Mouse (Mus musculus): Measurements from ENCODE around the gene Ceacam19. TPM values are rescaled to one million over a fixed set of nuclear protein-coding genes. Genes with fewer than 3 reads are reported as not detected.
A peak's percentile ranks its signal among the peaks of the same experiment; 100 is the strongest.

The Ceacam19 gene
- polyA plus RNA-seq, 1 experiment from 2014 or later: 0.04 TPM

GRCm38 (mm10) chr7:19844521-19845171 lies 43.1 kb downstream of the Ceacam19 start:
- H3K4me2 ChIP-seq (ENCODE audit: low read depth, low read length): no peak overlapping the region
- peaks cover 8% of the 10 kb centered on the region for H3K4me1 ChIP-seq (ENCODE audit: control insufficient read depth, insufficient read depth, low read length)
- H3K9ac ChIP-seq (ENCODE audit: low read length): no peak overlapping the region
- no peaks in the 10 kb centered on the region for H3K36me3 ChIP-seq (ENCODE audit: control insufficient read depth, insufficient read depth)
- no peak overlapping the region for H3K4me3 ChIP-seq (ENCODE audit: low read length)
- peaks cover 19% of the 10 kb centered on the region for H3K27me3 ChIP-seq (ENCODE audit: control insufficient read depth, insufficient read depth, low read length)
- 47% methylated on average over 15 of the region's 15 CpGs for WGBS
- H3K27ac ChIP-seq (ENCODE audit: low read length): peak overlapping the region; percentile 30; the same call in 1 of the 2 replicates
- peak; percentile 37 for ATAC-seq (replicated peaks; ENCODE audit: extremely low read depth, insufficient read depth, low FRiP score)
- no peaks in the 10 kb centered on the region for H3K9me3 ChIP-seq (replicated peaks; ENCODE audit: control insufficient read depth, low read length)

GRCm38 (mm10) chr7:19843561-19843960 lies 44.2 kb downstream of the Ceacam19 start:
- Histone ChIP-seq H3K4me2 (ENCODE audit: low read depth, low read length) (no peak overlapping the region; the same call in 1 of the 2 replicates), H3K27ac (ENCODE audit: low read length) (no peak overlapping the region), H3K27me3 (ENCODE audit: control insufficient read depth, insufficient read depth, low read length) (peaks cover 19% of the 10 kb centered on the region), H3K9me3 (replicated peaks; ENCODE audit: control insufficient read depth, low read length) (no peaks in the 10 kb centered on the region), H3K9ac (ENCODE audit: low read length) (no peak overlapping the region), H3K4me3 (ENCODE audit: low read length) (no peak overlapping the region), H3K36me3 (ENCODE audit: control insufficient read depth, insufficient read depth) (no peaks in the 10 kb centered on the region), H3K4me1 (ENCODE audit: control insufficient read depth, insufficient read depth, low read length) (peaks cover 8% of the 10 kb centered on the region)
- ATAC-seq (replicated peaks; ENCODE audit: extremely low read depth, insufficient read depth, low FRiP score): peak; percentile 69; the same call in 1 of the 2 replicates
- 5% methylated on average over 11 of the region's 11 CpGs for WGBS

DNA sequence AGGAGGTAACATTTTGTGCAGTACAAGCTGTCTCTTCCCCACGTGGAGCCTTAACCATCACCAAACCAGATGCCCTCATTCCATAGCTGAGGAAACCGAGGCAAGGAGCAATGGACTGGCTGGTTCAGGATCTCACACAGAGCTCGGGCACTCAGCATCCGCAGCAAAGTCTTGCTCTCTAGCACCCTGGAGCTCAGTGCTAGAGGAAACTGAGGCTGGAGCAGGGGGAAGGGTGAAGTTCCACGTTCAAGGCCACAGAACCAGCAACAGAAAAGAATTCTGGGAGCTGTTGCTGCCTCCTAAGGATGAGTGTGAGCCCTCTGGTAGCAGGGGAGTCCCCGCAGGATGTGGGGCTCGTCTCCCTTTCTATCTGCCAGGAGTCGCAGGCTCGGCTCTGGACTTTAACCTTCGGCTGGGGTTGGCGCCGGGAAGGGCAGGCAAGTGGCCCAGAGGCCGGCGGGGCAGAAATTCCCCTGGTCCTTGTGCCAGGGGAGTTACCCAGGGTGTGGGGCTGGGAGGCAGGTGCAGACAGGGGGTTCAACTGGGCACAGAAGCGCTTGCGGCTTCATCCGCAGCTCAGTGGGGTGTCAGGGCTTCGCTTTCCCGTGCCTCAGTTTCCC lies 44.8 kb downstream of the Ceacam19 start:
- no peak for ATAC-seq (replicated peaks; ENCODE audit: extremely low read depth, insufficient read depth, low FRiP score)

GRCm38 (mm10) chr7:19841686-19842413 lies 45.9 kb downstream of the Ceacam19 start:
- H3K27me3 ChIP-seq (ENCODE audit: control insufficient read depth, insufficient read depth, low read length): peaks cover 13% of the 10 kb centered on the region
- peak; percentile 29; the same call in 1 of the 2 replicates for ATAC-seq (replicated peaks; ENCODE audit: extremely low read depth, insufficient read depth, low FRiP score)
- H3K27ac ChIP-seq (ENCODE audit: low read length): no peak overlapping the region; the same call in 1 of the 2 replicates
- H3K9me3 ChIP-seq (replicated peaks; ENCODE audit: control insufficient read depth, low read length): no peaks in the 10 kb centered on the region
- no peak overlapping the region for H3K4me2 ChIP-seq (ENCODE audit: low read depth, low read length)
- H3K36me3 ChIP-seq (ENCODE audit: control insufficient read depth, insufficient read depth): no peaks in the 10 kb centered on the region
- no peaks in the 10 kb centered on the region for H3K4me1 ChIP-seq (ENCODE audit: control insufficient read depth, insufficient read depth, low read length)
- no peak overlapping the region for H3K9ac ChIP-seq (ENCODE audit: low read length)
- 76% methylated on average over 21 of the region's 21 CpGs for WGBS
- H3K4me3 ChIP-seq (ENCODE audit: low read length): no peak overlapping the region

More for the DNA sequence above, 44.8 kb downstream of the Ceacam19 start:
- no peak overlapping the region for H3K4me2 ChIP-seq (ENCODE audit: low read depth, low read length)
- H3K36me3 ChIP-seq (ENCODE audit: control insufficient read depth, insufficient read depth): no peaks in the 10 kb centered on the region
- peaks cover 19% of the 10 kb centered on the region for H3K27me3 ChIP-seq (ENCODE audit: control insufficient read depth, insufficient read depth, low read length)
- 24% methylated on average over 19 of the region's 19 CpGs for WGBS
- H3K9ac ChIP-seq (ENCODE audit: low read length): no peak overlapping the region
- H3K9me3 ChIP-seq (replicated peaks; ENCODE audit: control insufficient read depth, low read length): no peaks in the 10 kb centered on the region
- H3K4me1 ChIP-seq (ENCODE audit: control insufficient read depth, insufficient read depth, low read length): peaks cover 8% of the 10 kb centered on the region
- no peak overlapping the region for H3K27ac ChIP-seq (ENCODE audit: low read length)
- no peak overlapping the region for H3K4me3 ChIP-seq (ENCODE audit: low read length)

GRCm38 (mm10) chr7:19840936-19841335 lies 46.8 kb downstream of the Ceacam19 start:
- 73% methylated on average over 3 of the region's 3 CpGs for WGBS
- no peak for ATAC-seq (replicated peaks; ENCODE audit: extremely low read depth, insufficient read depth, low FRiP score)
- H3K4me1 ChIP-seq (ENCODE audit: control insufficient read depth, insufficient read depth, low read length): no peaks in the 10 kb centered on the region
- no peak overlapping the region for H3K9ac ChIP-seq (ENCODE audit: low read length)
- H3K36me3 ChIP-seq (ENCODE audit: control insufficient read depth, insufficient read depth): no peaks in the 10 kb centered on the region
- no peak overlapping the region for H3K4me3 ChIP-seq (ENCODE audit: low read length)
- H3K4me2 ChIP-seq (ENCODE audit: low read depth, low read length): no peak overlapping the region
- H3K27me3 ChIP-seq (ENCODE audit: control insufficient read depth, insufficient read depth, low read length): peaks cover 13% of the 10 kb centered on the region
- H3K9me3 ChIP-seq (replicated peaks; ENCODE audit: control insufficient read depth, low read length): no peaks in the 10 kb centered on the region
- no peak overlapping the region for H3K27ac ChIP-seq (ENCODE audit: low read length)

GRCm38 (mm10) chr7:19840371-19840770 lies 47.4 kb downstream of the Ceacam19 start:
- ATAC-seq (replicated peaks; ENCODE audit: extremely low read depth, insufficient read depth, low FRiP score): no peak
- no peaks in the 10 kb centered on the region for H3K4me1 ChIP-seq (ENCODE audit: control insufficient read depth, insufficient read depth, low read length)
- H3K9me3 ChIP-seq (replicated peaks; ENCODE audit: control insufficient read depth, low read length): no peaks in the 10 kb centered on the region
- H3K4me2 ChIP-seq (ENCODE audit: low read depth, low read length): no peak overlapping the region
- no peaks in the 10 kb centered on the region for H3K36me3 ChIP-seq (ENCODE audit: control insufficient read depth, insufficient read depth)
- no peak overlapping the region for H3K9ac ChIP-seq (ENCODE audit: low read length)
- 79% methylated on average over 4 of the region's 4 CpGs for WGBS
- no peak overlapping the region for H3K4me3 ChIP-seq (ENCODE audit: low read length)
- H3K27me3 ChIP-seq (ENCODE audit: control insufficient read depth, insufficient read depth, low read length): peaks cover 13% of the 10 kb centered on the region
- H3K27ac ChIP-seq (ENCODE audit: low read length): no peak overlapping the region

GRCm38 (mm10) chr7:19836843-19837242 lies 50.9 kb downstream of the Ceacam19 start:
- H3K9ac ChIP-seq (ENCODE audit: low read length): no peak overlapping the region

GRCm38 (mm10) chr7:19834055-19834454 lies 53.7 kb downstream of the Ceacam19 start:
- H3K27ac ChIP-seq (ENCODE audit: low read length): no peak overlapping the region
- H3K4me3 ChIP-seq (ENCODE audit: low read length): no peak overlapping the region
- no peak for ATAC-seq (replicated peaks; ENCODE audit: extremely low read depth, insufficient read depth, low FRiP score)
- WGBS: 66% methylated on average over 3 of the region's 3 CpGs
- H3K9me3 ChIP-seq (replicated peaks; ENCODE audit: control insufficient read depth, low read length): no peaks in the 10 kb centered on the region
- H3K27me3 ChIP-seq (ENCODE audit: control insufficient read depth, insufficient read depth, low read length): no peaks in the 10 kb centered on the region
- no peak overlapping the region for H3K9ac ChIP-seq (ENCODE audit: low read length)
- H3K4me1 ChIP-seq (ENCODE audit: control insufficient read depth, insufficient read depth, low read length): peaks cover 15% of the 10 kb centered on the region
- H3K4me2 ChIP-seq (ENCODE audit: low read depth, low read length): no peak overlapping the region
- H3K36me3 ChIP-seq (ENCODE audit: control insufficient read depth, insufficient read depth): no peaks in the 10 kb centered on the region

More at GRCm38 (mm10) chr7:19836843-19837242, 50.9 kb downstream of the Ceacam19 start:
- H3K27me3 ChIP-seq (ENCODE audit: control insufficient read depth, insufficient read depth, low read length): no peaks in the 10 kb centered on the region
- H3K9me3 ChIP-seq (replicated peaks; ENCODE audit: control insufficient read depth, low read length): no peaks in the 10 kb centered on the region
- H3K4me2 ChIP-seq (ENCODE audit: low read depth, low read length): no peak overlapping the region
- no peak overlapping the region for H3K27ac ChIP-seq (ENCODE audit: low read length)
- ATAC-seq (replicated peaks; ENCODE audit: extremely low read depth, insufficient read depth, low FRiP score): no peak
- WGBS: 42% methylated on average over 3 of the region's 3 CpGs
- no peak overlapping the region for H3K4me3 ChIP-seq (ENCODE audit: low read length)
- H3K36me3 ChIP-seq (ENCODE audit: control insufficient read depth, insufficient read depth): no peaks in the 10 kb centered on the region
- H3K4me1 ChIP-seq (ENCODE audit: control insufficient read depth, insufficient read depth, low read length): no peaks in the 10 kb centered on the region

GRCm38 (mm10) chr7:19831837-19832236 lies 55.9 kb downstream of the Ceacam19 start:
- Histone ChIP-seq H3K27ac (ENCODE audit: low read length) (no peak overlapping the region), H3K4me1 (ENCODE audit: control insufficient read depth, insufficient read depth, low read length) (peaks cover 15% of the 10 kb centered on the region), H3K27me3 (ENCODE audit: control insufficient read depth, insufficient read depth, low read length) (no peaks in the 10 kb centered on the region), H3K4me3 (ENCODE audit: low read length) (no peak overlapping the region), H3K4me2 (ENCODE audit: low read depth, low read length) (no peak overlapping the region), H3K36me3 (ENCODE audit: control insufficient read depth, insufficient read depth) (no peaks in the 10 kb centered on the region), H3K9me3 (replicated peaks; ENCODE audit: control insufficient read depth, low read length) (no peaks in the 10 kb centered on the region), H3K9ac (ENCODE audit: low read length) (no peak overlapping the region)
- 45% methylated on average over 9 of the region's 9 CpGs for WGBS
- ATAC-seq (replicated peaks; ENCODE audit: extremely low read depth, insufficient read depth, low FRiP score): no peak

Data from heart, embryonic 16.5 days (tissue).